Mouse (Mus musculus) myocyte (in vitro differentiated cells): ENCODE data around the gene Plxnb2. TPM values are rescaled to one million over a fixed set of nuclear protein-coding genes. Genes with fewer than 3 reads are reported as not detected.
A peak's percentile ranks its signal among the peaks of the same experiment; 100 is the strongest.

Source experiments
- H3K27me3 ChIP-seq: one replicate; pipeline ENCODE4 v1.6.1; 2011; ENCODE audit not compliant: control insufficient read depth, insufficient read depth, insufficient read length
- H3K36me3 ChIP-seq: one replicate; pipeline ENCODE4 v1.6.1; 2011; ENCODE audit not compliant: control insufficient read depth, insufficient read depth
- H3K4me2 ChIP-seq: one replicate; pipeline ENCODE4 v1.6.1; 2011; ENCODE audit warnings: low read depth, control low read depth
- H3K4me3 ChIP-seq: one replicate; pipeline ENCODE4 v1.5.1; 2011; ENCODE audit warnings: mild to moderate bottlenecking, control low read depth, moderate library complexity
- H3K79me2 ChIP-seq: one replicate; pipeline ENCODE4 v1.6.1; 2011; ENCODE audit not compliant: control insufficient read depth, insufficient read depth
- H3ac ChIP-seq: one replicate; pipeline ENCODE4 v1.6.1; 2011; ENCODE audit not compliant: control insufficient read depth, insufficient read length
- CEBPB ChIP-seq: IDR thresholded peaks from 2 replicates; pipeline ENCODE4 v1.6.1; 2011; ENCODE audit warnings: mild to moderate bottlenecking, moderate library complexity; ENCODE audit not compliant: poor library complexity, insufficient read depth, severe bottlenecking
- E2F4 ChIP-seq: IDR thresholded peaks from one replicate; pipeline ENCODE4 v1.6.1; 2011; ENCODE audit warnings: mild to moderate bottlenecking, control low read depth, moderate library complexity; ENCODE audit not compliant: insufficient read depth
- MAX ChIP-seq: IDR thresholded peaks from one replicate; pipeline ENCODE4 v1.6.1; 2011; ENCODE audit warnings: low read depth, mild to moderate bottlenecking, control low read depth
- MYOD1 ChIP-seq, 3 experiments: IDR thresholded peaks; one replicate each; pipeline ENCODE4 v1.6.1; 2011; ENCODE audit warnings: control low read depth in 2 of 3, low read depth in 2 of 3, mild to moderate bottlenecking in 2 of 3, moderate library complexity in 1 of 3; ENCODE audit not compliant: insufficient read length in 2 of 3, control insufficient read depth in 1 of 3
- MYOG ChIP-seq, 3 experiments: IDR thresholded peaks; one replicate each; pipeline ENCODE4 v1.6.1; 2011; ENCODE audit warnings: control low read depth in 2 of 3, low read depth in 2 of 3, mild to moderate bottlenecking in 2 of 3; ENCODE audit not compliant: insufficient read length in 2 of 3, control insufficient read depth in 1 of 3, insufficient read depth in 1 of 3
- POLR2A ChIP-seq: IDR thresholded peaks from one replicate; pipeline ENCODE4 v1.6.1; 2011; ENCODE audit warnings: low read depth, mild to moderate bottlenecking, control low read depth, moderate library complexity; ENCODE audit not compliant: insufficient read length
- POLR2AphosphoS2 ChIP-seq: IDR thresholded peaks from one replicate; pipeline ENCODE4 v1.6.1; 2011; ENCODE audit warnings: low read depth, control low read depth; ENCODE audit not compliant: insufficient read length
- REST ChIP-seq: IDR thresholded peaks from one replicate; pipeline ENCODE4 v1.6.1; 2011; ENCODE audit warnings: mild to moderate bottlenecking, control low read depth, moderate library complexity; ENCODE audit not compliant: insufficient read depth, insufficient read length
- SRF ChIP-seq: IDR thresholded peaks from one replicate; pipeline ENCODE4 v1.6.1; 2011; ENCODE audit warnings: low read depth; ENCODE audit not compliant: control insufficient read depth, insufficient read length
- TCF12 ChIP-seq: IDR thresholded peaks from one replicate; pipeline ENCODE4 v1.6.1; 2011; ENCODE audit warnings: mild to moderate bottlenecking, control low read depth; ENCODE audit not compliant: poor library complexity, insufficient read depth, severe bottlenecking
- TCF3 ChIP-seq: IDR thresholded peaks from one replicate; pipeline ENCODE4 v1.6.1; 2011; ENCODE audit warnings: low read depth, control low read depth; ENCODE audit not compliant: insufficient read length
- USF1 ChIP-seq: IDR thresholded peaks from one replicate; pipeline ENCODE4 v1.6.1; 2011; ENCODE audit warnings: low read depth, mild to moderate bottlenecking, control low read depth, moderate library complexity
- polyA plus RNA-seq: library from polyadenylated mRNA; unstranded; fragments of >200 nt; fragmentation: generic; extraction: Trizol; gene quantifications from one replicate; pipeline ENCODE4 v1.2.1, GENCODE M21; 2012; ENCODE audit warnings: missing spikeins

Gene Plxnb2
- polyA plus RNA-seq, 1 experiment = 278 TPM

DNA sequence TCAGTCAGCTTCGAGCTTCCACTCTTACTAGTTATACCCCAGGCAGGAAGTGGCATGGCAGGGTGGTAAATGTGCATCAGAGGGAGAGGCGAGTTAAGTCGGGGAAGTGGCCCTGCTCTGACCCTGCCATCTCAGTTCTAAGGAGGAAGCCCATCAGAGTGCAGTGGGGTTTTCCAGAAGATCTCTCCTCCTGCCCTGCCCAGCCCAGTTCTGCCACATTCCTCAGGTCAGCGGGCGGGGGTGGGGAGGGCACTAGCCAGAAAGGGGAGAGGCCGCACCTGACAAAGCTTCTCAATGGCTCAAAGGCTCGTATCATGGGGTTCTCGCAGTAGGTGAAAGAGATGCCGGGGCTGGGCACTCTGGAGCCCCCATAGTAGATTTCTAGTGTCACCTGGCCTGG is 19.2 kb downstream of the Plxnb2 start:
- no peak for TF ChIP-seq MAX
- TF ChIP-seq USF1 = no peak
- TF ChIP-seq TCF12 = no peak
- no peak for TF ChIP-seq REST
- TF ChIP-seq E2F4 = no peak
- no peak for TF ChIP-seq MYOG (IDR thresholded peaks at IDR 0.05; ENCODE audit: control insufficient read depth in 1 of 3, insufficient read depth in 1 of 3, insufficient read length in 2 of 3, low read depth in 2 of 3)
- no peak for TF ChIP-seq TCF3
- no peak for TF ChIP-seq POLR2A
- no peak for TF ChIP-seq POLR2AphosphoS2
- TF ChIP-seq MYOD1 (IDR thresholded peaks at IDR 0.05; ENCODE audit: control insufficient read depth in 1 of 3, insufficient read length in 2 of 3, low read depth in 2 of 3) = no peak
- TF ChIP-seq SRF = no peak
- TF ChIP-seq CEBPB = no peak
- no peak overlapping the region for H3K4me2 ChIP-seq
- H3K4me3 ChIP-seq = no peak overlapping the region
- peaks cover 70% of the 10 kb centered on the region for H3K36me3 ChIP-seq
- H3ac ChIP-seq = no peak overlapping the region
- H3K79me2 ChIP-seq = no peaks in the 10 kb centered on the region
- H3K27me3 ChIP-seq = no peaks in the 10 kb centered on the region

- H3K79me2 ChIP-seq = no peaks in the 10 kb centered on the region
- no peak overlapping the region for H3K4me3 ChIP-seq
- no peak overlapping the region for H3K4me2 ChIP-seq
- H3ac ChIP-seq = no peak overlapping the region
- H3K36me3 ChIP-seq = peaks cover 52% of the 10 kb centered on the region
- TF ChIP-seq POLR2AphosphoS2 = peak; percentile 6
- TF ChIP-seq REST = no peak
- no peaks in the 10 kb centered on the region for H3K27me3 ChIP-seq
Observed at GRCm38 (mm10) chr15:89158516-89158915, 22.1 kb downstream of the Plxnb2 start.

DNA sequence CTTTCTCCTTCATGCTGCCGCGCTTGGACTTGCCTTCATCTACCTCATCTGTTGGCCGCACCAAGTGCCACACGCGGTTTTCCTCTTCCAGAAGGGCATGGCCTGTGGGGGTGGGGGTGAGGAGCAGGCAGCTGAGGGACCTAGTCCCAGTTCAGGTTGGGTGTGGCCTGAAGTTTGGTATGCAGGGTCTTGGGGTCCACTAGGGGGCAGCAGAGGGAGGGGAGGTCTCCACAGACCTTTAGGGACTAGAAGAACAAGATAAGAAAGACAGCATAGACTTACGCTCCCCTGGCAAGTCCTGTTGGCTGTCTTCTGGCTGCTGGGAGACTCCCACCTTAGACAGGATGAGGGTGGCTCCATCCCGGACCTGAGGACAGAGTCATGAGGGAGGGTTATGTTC is 22.6 kb downstream of the Plxnb2 start:
- peak in 1 of 3 experiments; percentile 42 for TF ChIP-seq MYOG (IDR thresholded peaks at IDR 0.05; ENCODE audit: control insufficient read depth in 1 of 3, insufficient read depth in 1 of 3, insufficient read length in 2 of 3, low read depth in 2 of 3)
- TF ChIP-seq MYOD1 (IDR thresholded peaks at IDR 0.05; ENCODE audit: control insufficient read depth in 1 of 3, insufficient read length in 2 of 3, low read depth in 2 of 3) = no peak
- TF ChIP-seq POLR2AphosphoS2 = no peak
- H3K4me3 ChIP-seq = no peak overlapping the region
- no peaks in the 10 kb centered on the region for H3K27me3 ChIP-seq
- no peak overlapping the region for H3ac ChIP-seq
- peaks cover 46% of the 10 kb centered on the region for H3K36me3 ChIP-seq
- no peaks in the 10 kb centered on the region for H3K79me2 ChIP-seq
- no peak overlapping the region for H3K4me2 ChIP-seq

DNA sequence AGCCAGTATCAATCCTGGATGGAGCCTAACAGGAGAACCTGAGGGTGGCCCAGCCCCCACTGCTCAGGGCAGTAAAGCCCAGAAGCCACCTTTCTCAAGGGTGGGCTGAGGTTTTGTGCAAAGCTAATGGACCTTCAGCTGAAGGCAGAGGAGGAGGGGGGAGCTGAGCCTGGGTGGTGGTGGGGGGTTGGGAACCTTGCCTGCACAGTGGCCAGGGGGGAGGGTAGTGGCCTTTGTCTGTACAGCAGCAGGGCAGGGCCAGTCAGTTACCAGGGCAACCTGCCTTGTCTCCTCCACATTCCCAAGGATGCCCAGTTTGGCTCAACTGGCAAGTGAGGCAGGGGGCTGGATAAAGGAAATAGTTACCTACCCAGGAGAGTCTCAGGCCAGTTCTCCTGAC is 28.3 kb downstream of the Plxnb2 start:
- H3K36me3 ChIP-seq = peaks cover 16% of the 10 kb centered on the region
- H3K4me3 ChIP-seq = no peak overlapping the region
- H3K4me2 ChIP-seq = no peak overlapping the region
- peak; percentile 64 for TF ChIP-seq POLR2AphosphoS2
- TF ChIP-seq POLR2A = no peak
- H3ac ChIP-seq = no peak overlapping the region
- no peaks in the 10 kb centered on the region for H3K27me3 ChIP-seq
- no peaks in the 10 kb centered on the region for H3K79me2 ChIP-seq

GRCm38 (mm10) chr15:89150041-89150390 is 30.6 kb downstream of the Plxnb2 start:
- no peak overlapping the region for H3ac ChIP-seq
- H3K27me3 ChIP-seq = no peaks in the 10 kb centered on the region
- peak overlapping the region; percentile 30 for H3K4me3 ChIP-seq
- H3K4me2 ChIP-seq = peak overlapping the region; percentile 86
- peaks cover 7% of the 10 kb centered on the region for H3K36me3 ChIP-seq
- no peaks in the 10 kb centered on the region for H3K79me2 ChIP-seq
- TF ChIP-seq REST (peak; percentile 87), CEBPB (no peak), MYOD1 (IDR thresholded peaks at IDR 0.05; ENCODE audit: control insufficient read depth in 1 of 3, insufficient read length in 2 of 3, low read depth in 2 of 3) (no peak), USF1 (no peak), POLR2A (no peak), MAX (peak; percentile 3), POLR2AphosphoS2 (no peak), SRF (no peak)

GRCm38 (mm10) chr15:89149271-89150040 is 31.1 kb downstream of the Plxnb2 start, which contains the start of gene Mapk11:
Gene Mapk11, minus strand, starts transcription at chr15:89149628.
- peak within 1 kb of the TSS; percentile 86 for H3K4me2 ChIP-seq
- TF ChIP-seq MYOG (IDR thresholded peaks at IDR 0.05; ENCODE audit: control insufficient read depth in 1 of 3, insufficient read depth in 1 of 3, insufficient read length in 2 of 3, low read depth in 2 of 3) = peak in 1 of 3 experiments; percentile 1
- no peak for TF ChIP-seq SRF
- no peak for TF ChIP-seq MYOD1 (IDR thresholded peaks at IDR 0.05; ENCODE audit: control insufficient read depth in 1 of 3, insufficient read length in 2 of 3, low read depth in 2 of 3)
- peak; percentile 55 for TF ChIP-seq POLR2A
- no peak for TF ChIP-seq TCF3
- no peak for TF ChIP-seq REST
- TF ChIP-seq USF1 = no peak
- TF ChIP-seq POLR2AphosphoS2 = no peak
- TF ChIP-seq TCF12 = no peak
- no peak for TF ChIP-seq CEBPB
- no peak for TF ChIP-seq MAX
- TF ChIP-seq E2F4 = no peak
- H3K79me2 ChIP-seq = no peaks in the 10 kb centered on the region
- H3ac ChIP-seq = peak within 1 kb of the TSS; percentile 29
- no peaks in the 10 kb centered on the region for H3K27me3 ChIP-seq
- H3K36me3 ChIP-seq = peaks cover under 1% of the 10 kb centered on the region
- H3K4me3 ChIP-seq = peak within 1 kb of the TSS; percentile 30
